Mouse (Mus musculus) ES-E14 (cell line): ENCODE data around the gene Lpcat2. TPM values are rescaled to one million over a fixed set of nuclear protein-coding genes. Genes with fewer than 3 reads are reported as not detected.
"Not testable (repeated sequence)": the region's sequence is repeated elsewhere in the genome, so short reads cannot be mapped to it uniquely, and the experiment has no call there.

Experiments used
- DNase-seq: peaks from one replicate; pipeline ENCODE4 v3.0.0-alpha.2; 2013; ENCODE audit warnings: low read depth, low spot score
- H3K27ac ChIP-seq: 2 replicates; pipeline ENCODE4 v1.5.1; 2012; ENCODE audit warnings: low read depth, mild to moderate bottlenecking, low read length, moderate library complexity, mixed read lengths; ENCODE audit not compliant: poor library complexity, insufficient read depth, severe bottlenecking
- H3K36me3 ChIP-seq: 2 replicates; pipeline ENCODE4 v1.6.1; 2012; ENCODE audit warnings: mild to moderate bottlenecking, low read length, moderate library complexity, mixed read lengths; ENCODE audit not compliant: control insufficient read depth, poor library complexity, insufficient read depth, severe bottlenecking
- H3K4me1 ChIP-seq, 2 experiments: fragments of 150-350 bp in 1 of 2; sonication (generic) in 1 of 2; 2 replicates each; pipeline ENCODE4 v1.6.1; 2012; ENCODE audit warnings: low read length in 2 of 2, mild to moderate bottlenecking in 1 of 2, mixed read lengths in 1 of 2; ENCODE audit not compliant: control insufficient read depth in 2 of 2, insufficient read depth in 2 of 2, poor library complexity in 1 of 2
- H3K4me3 ChIP-seq, 2 experiments: fragments of 150-350 bp in 1 of 2; sonication (generic) in 1 of 2; 2 replicates each; pipeline ENCODE4 v1.5.1; 2012; ENCODE audit warnings: low read length in 2 of 2, low read depth in 1 of 2, mild to moderate bottlenecking in 1 of 2, mixed read lengths in 1 of 2; ENCODE audit not compliant: insufficient read depth in 1 of 2, poor library complexity in 1 of 2, severe bottlenecking in 1 of 2
- H3K9ac ChIP-seq: 2 replicates; pipeline ENCODE4 v1.6.1; 2012; ENCODE audit warnings: low read depth, mild to moderate bottlenecking, low read length, mixed read lengths; ENCODE audit not compliant: poor library complexity, insufficient read depth, severe bottlenecking
- H3K9me3 ChIP-seq: fragments of 150-350 bp; sonication (generic); 2 replicates; pipeline ENCODE4 v1.6.1; 2012; ENCODE audit warnings: low read depth, mild to moderate bottlenecking, low read length; ENCODE audit not compliant: control insufficient read depth, insufficient read depth
- CHD2 ChIP-seq: IDR thresholded peaks from 2 replicates; pipeline ENCODE4 v1.6.1; 2014; ENCODE audit warnings: mild to moderate bottlenecking, low read depth, low read length, inconsistent platforms
- HCFC1 ChIP-seq: IDR thresholded peaks from 2 replicates; pipeline ENCODE4 v1.6.1; 2012; ENCODE audit warnings: low read length, inconsistent platforms, borderline replicate concordance; ENCODE audit not compliant: insufficient read depth
- MAFK ChIP-seq: IDR thresholded peaks from 2 replicates; pipeline ENCODE4 v1.6.1; 2014; ENCODE audit warnings: mild to moderate bottlenecking, low read depth, low read length, inconsistent platforms; ENCODE audit not compliant: insufficient read depth
- ZC3H11A ChIP-seq: IDR thresholded peaks from 2 replicates; pipeline ENCODE4 v1.6.1; 2012; ENCODE audit warnings: low read depth, mild to moderate bottlenecking, inconsistent platforms, low read length, borderline replicate concordance
- ZNF384 ChIP-seq: IDR thresholded peaks from 2 replicates; pipeline ENCODE4 v1.6.1; 2012; ENCODE audit warnings: low read depth, low read length, inconsistent platforms
- in situ Hi-C, 2 experiments: fragments of 600-800 bp; cut with MboI; formaldehyde crosslinking; loops; one replicate each; pipeline ENCODE4 v1.15.1; 2025; ENCODE audit warnings: low sequenced_read_pairs in 2 of 2, inconsistent platforms in 1 of 2; ENCODE audit not compliant: unreplicated experiment in 2 of 2
- total RNA-seq: library from RNA; depleted of rRNA; stranded (reverse); fragments of 300-350 nt; gene quantifications from 2 replicates; pipeline ENCODE4 v1.2.3, GENCODE M21; 2012

Gene Lpcat2
- total RNA-seq, 1 experiment: 1.8 TPM

DNA sequence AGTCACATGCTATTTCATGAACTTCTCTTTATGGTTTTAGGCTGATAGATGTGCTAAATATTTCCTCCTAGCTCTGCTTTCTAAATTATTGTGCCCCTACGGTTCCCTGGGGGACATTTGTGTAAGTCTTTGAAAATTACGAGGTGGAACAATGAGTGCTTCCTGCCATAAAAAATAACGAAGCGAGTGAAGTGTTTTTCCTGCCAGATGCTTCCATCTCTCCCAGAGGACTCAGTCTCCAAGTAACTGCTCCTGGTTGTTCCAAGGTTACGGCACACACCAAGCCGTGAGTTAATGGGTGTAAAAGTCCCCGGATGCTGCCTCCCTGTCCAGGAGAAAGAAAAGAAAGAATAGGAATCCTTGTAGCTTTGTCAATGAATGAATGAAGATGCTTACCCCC is 15.1 kb downstream of the Lpcat2 start:
- DNase-seq: no peak
- in situ Hi-C loops: no loop called here
- TF ChIP-seq HCFC1 (no peak), ZC3H11A (no peak)

DNA sequence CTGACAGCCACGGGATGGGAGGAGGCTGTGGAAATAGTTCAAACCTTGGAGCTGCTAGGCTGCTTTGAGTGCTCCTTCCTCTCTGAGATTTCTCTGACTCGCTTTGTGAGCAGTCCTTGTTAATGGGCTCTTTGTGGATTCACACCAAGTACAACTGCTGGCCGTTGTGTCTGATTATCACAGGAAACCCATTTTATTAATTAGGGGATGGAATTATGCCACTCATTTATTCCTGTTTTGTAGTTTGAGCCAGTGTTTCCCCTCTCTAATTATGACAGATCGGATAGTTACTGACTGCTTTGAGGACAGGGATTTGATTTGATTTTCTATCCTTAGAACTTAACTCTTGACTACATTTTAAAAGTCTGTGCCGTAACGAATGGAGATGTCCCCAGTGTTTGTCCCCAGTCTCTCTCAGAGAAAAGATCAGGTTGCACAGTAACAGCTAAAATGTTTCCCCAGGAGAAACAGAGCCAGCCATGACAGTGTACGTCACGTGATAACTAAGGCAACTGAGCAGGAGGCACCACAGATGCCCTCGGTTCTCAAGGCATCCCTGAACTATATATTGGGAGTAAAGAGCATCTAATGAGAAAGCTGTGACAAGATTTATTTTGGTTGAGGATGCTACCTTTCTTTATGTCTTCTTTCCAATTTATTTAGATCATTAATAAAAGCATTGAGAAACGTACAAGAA is 17.1 kb downstream of the Lpcat2 start:
- H3K27ac ChIP-seq: no peak overlapping the region
- in situ Hi-C loops: no loop called here
- no peak overlapping the region for H3K9ac ChIP-seq
- H3K36me3 ChIP-seq: no peaks in the 10 kb centered on the region
- H3K9me3 ChIP-seq: no peaks in the 10 kb centered on the region
- H3K4me1 ChIP-seq: no peaks in the 10 kb centered on the region
- TF ChIP-seq MAFK (no peak), CHD2 (no peak), ZNF384 (no peak), ZC3H11A (no peak), HCFC1 (no peak)
- no peak for DNase-seq
- no peak overlapping the region for H3K4me3 ChIP-seq

More for the DNA sequence above, 15.1 kb downstream of the Lpcat2 start:
- Histone ChIP-seq H3K9ac (no peak overlapping the region), H3K4me1 (no peaks in the 10 kb centered on the region), H3K9me3 (no peaks in the 10 kb centered on the region), H3K27ac (no peak overlapping the region), H3K4me3 (no peak overlapping the region), H3K36me3 (no peaks in the 10 kb centered on the region)

- H3K36me3 ChIP-seq: no peaks in the 10 kb centered on the region
- no peak for TF ChIP-seq HCFC1
- no peak for TF ChIP-seq ZNF384
- TF ChIP-seq CHD2: no peak
- TF ChIP-seq MAFK: no peak
- no peak for TF ChIP-seq ZC3H11A
- no peak for DNase-seq
- no peak overlapping the region for H3K4me3 ChIP-seq
- in situ Hi-C loops: no loop called here
- H3K4me1 ChIP-seq: no peaks in the 10 kb centered on the region
- no peak overlapping the region for H3K27ac ChIP-seq
- no peaks in the 10 kb centered on the region for H3K9me3 ChIP-seq
- H3K9ac ChIP-seq: no peak overlapping the region
Observed at GRCm38 (mm10) chr8:92875795-92876194, 20.7 kb downstream of the Lpcat2 start.

GRCm38 (mm10) chr8:92881247-92881646 is 26.1 kb downstream of the Lpcat2 start:
- in situ Hi-C loops: no loop called here
- Histone ChIP-seq H3K36me3 (no peaks in the 10 kb centered on the region), H3K9me3 (no peaks in the 10 kb centered on the region), H3K4me3 (no peak overlapping the region), H3K9ac (no peak overlapping the region), H3K27ac (no peak overlapping the region), H3K4me1 (no peaks in the 10 kb centered on the region)
- TF ChIP-seq ZNF384: no peak
- no peak for TF ChIP-seq HCFC1
- no peak for TF ChIP-seq ZC3H11A
- TF ChIP-seq MAFK: no peak
- TF ChIP-seq CHD2: no peak
- DNase-seq: no peak

GRCm38 (mm10) chr8:92883771-92884170 is 28.6 kb downstream of the Lpcat2 start:
- DNase-seq: no peak
- Histone ChIP-seq H3K36me3 (no peaks in the 10 kb centered on the region), H3K9me3 (no peaks in the 10 kb centered on the region), H3K9ac (no peak overlapping the region), H3K4me3 (no peak overlapping the region), H3K4me1 (peaks cover 2 to 4% of the 10 kb centered on the region in 2 experiments; a peak in 2 of 4 replicates), H3K27ac (no peak overlapping the region)
- TF ChIP-seq CHD2: no peak
- TF ChIP-seq ZNF384: no peak
- no peak for TF ChIP-seq MAFK
- no peak for TF ChIP-seq ZC3H11A
- TF ChIP-seq HCFC1: no peak
- in situ Hi-C loops: no loop called here

GRCm38 (mm10) chr8:92892216-92892615 is 37.1 kb downstream of the Lpcat2 start:
- in situ Hi-C loops, H3K27ac ChIP-seq: not testable (repeated sequence)

More at GRCm38 (mm10) chr8:92892216-92892615, 37.1 kb downstream of the Lpcat2 start:
- H3K9ac ChIP-seq, H3K36me3 ChIP-seq, H3K4me3 ChIP-seq, H3K9me3 ChIP-seq, H3K4me1 ChIP-seq: not testable (repeated sequence)
- peak; percentile 51 for DNase-seq
